Mouse (Mus musculus) pancreas, adult 10 weeks (tissue): Measurements from ENCODE around the gene Plxna1. TPM values are rescaled to one million over a fixed set of nuclear protein-coding genes. Genes with fewer than 3 reads are reported as not detected.

ENCODE experiments used
- polyA plus RNA-seq: library from polyadenylated mRNA; stranded (reverse); fragments of 350-450 nt; fragmentation: Illumina TruSeq; extraction: RNeasy Lipid Tissue Mini Kit (QIAGEN cat#74804); gene quantifications from one replicate; pipeline ENCODE4 v1.2.3, GENCODE M21; 2015; ENCODE audit warnings: low read depth, low replicate concordance; ENCODE audit not compliant: insufficient read depth

Plxna1 gene
- polyA plus RNA-seq = 6.2 TPM

GRCm38 (mm10) chr6:89362281-89363106 lies at the start of gene Plxna1:
Gene Plxna1 (minus strand): TSS chr6:89362620.

Other genes starting within 250 kb of the Plxna1 start
- 1.6 TPM for gene Chchd6, start 233.0 kb upstream of the Plxna1 start, polyA plus RNA-seq